Mouse (Mus musculus) liver, embryonic 11.5 days (tissue): ENCODE results near the gene Smoc1. TPM values are rescaled to one million over a fixed set of nuclear protein-coding genes. Genes with fewer than 3 reads are reported as not detected.

Experiments
- ATAC-seq: fragments of 200-750 bp; cut with Nextera tagmentation; replicated peaks from 2 replicates; pipeline ENCODE4 v1.8.0; 2017; ENCODE audit warnings: moderate number of reproducible peaks, mild to moderate bottlenecking, moderate TSS enrichment, moderate library complexity; ENCODE audit not compliant: low FRiP score
- DNase-seq: peaks from one replicate; pipeline ENCODE4 v3.0.0-alpha.2; 2017; ENCODE audit warnings: low spot score
- H3K27ac ChIP-seq: fragments of 300-500 bp; sonication (generic); 2 replicates; pipeline ENCODE4 v1.5.1; 2014; ENCODE audit warnings: mild to moderate bottlenecking, low read depth, low read length, control low read depth
- H3K27me3 ChIP-seq: fragments of 300-500 bp; sonication (generic); replicated peaks from 2 replicates; pipeline ENCODE4 v1.6.1; 2014; ENCODE audit warnings: low read length, mixed read lengths; ENCODE audit not compliant: control insufficient read depth, insufficient read depth
- H3K36me3 ChIP-seq: fragments of 300-500 bp; sonication (generic); 2 replicates; pipeline ENCODE4 v1.6.1; 2014; ENCODE audit warnings: mild to moderate bottlenecking, low read length, moderate library complexity, mixed read lengths; ENCODE audit not compliant: control insufficient read depth, insufficient read depth
- H3K4me1 ChIP-seq: fragments of 300-500 bp; sonication (generic); replicated peaks from 2 replicates; pipeline ENCODE4 v1.6.1; 2014; ENCODE audit warnings: low read length, mixed read lengths; ENCODE audit not compliant: control insufficient read depth, insufficient read depth
- H3K4me2 ChIP-seq: fragments of 300-500 bp; sonication (generic); 2 replicates; pipeline ENCODE4 v1.6.1; 2014; ENCODE audit warnings: mild to moderate bottlenecking, control low read depth, moderate library complexity
- H3K4me3 ChIP-seq: fragments of 300-500 bp; sonication (generic); 2 replicates; pipeline ENCODE4 v1.5.1; 2014; ENCODE audit warnings: low read depth, low read length, control low read depth
- H3K9ac ChIP-seq: fragments of 300-500 bp; sonication (generic); 2 replicates; pipeline ENCODE4 v1.6.1; 2014; ENCODE audit warnings: low read depth, low read length, control low read depth
- H3K9me3 ChIP-seq: fragments of 300-500 bp; sonication (generic); 2 replicates; pipeline ENCODE4 v1.6.1; 2016; ENCODE audit warnings: low read length, inconsistent platforms, mixed read lengths; ENCODE audit not compliant: control insufficient read depth
- WGBS: fragments of 180-500 bp; shearing (Covaris S2); extraction: QIAGEN DNeasy Blood & Tissue Kit; methylation state at CpG from one replicate; pipeline ENCODE4 v1.1.7; 2014; 5-methylcytosine and 5-hydroxymethylcytosine counted together
- polyA plus RNA-seq: library from polyadenylated mRNA; unstranded; fragments of >200 nt; fragmentation: Nextera tagmentation; extraction: Ambion mirVana; gene quantifications from 2 replicates; pipeline ENCODE4 v1.2.1, GENCODE M21; 2014

Gene Smoc1
- polyA plus RNA-seq: 10.9 and 12.7 TPM in 2 replicates

- peak; percentile 63 for DNase-seq
- peak within 1 kb of the TSS; percentile 34; the same call in 1 of the 2 replicates for H3K9ac ChIP-seq
These were observed at the start of gene Smoc1 for GRCm38 (mm10) chr12:81026277-81026994. Gene Smoc1, plus strand, starts transcription at chr12:81026808.

GRCm38 (mm10) chr12:80982326-80982725 lies 44.3 kb upstream of the Smoc1 start:
- no peaks in the 10 kb centered on the region for H3K9me3 ChIP-seq
- no peaks in the 10 kb centered on the region for H3K36me3 ChIP-seq
- WGBS: 1% methylated on average over 7 of the region's 7 CpGs
- DNase-seq (peak; percentile 74), ATAC-seq (no peak)
- H3K9ac ChIP-seq: no peak overlapping the region
- H3K27ac ChIP-seq: no peak overlapping the region
- H3K27me3 ChIP-seq: no peaks in the 10 kb centered on the region
- no peaks in the 10 kb centered on the region for H3K4me1 ChIP-seq
- no peak overlapping the region for H3K4me2 ChIP-seq
- no peak overlapping the region for H3K4me3 ChIP-seq

More at GRCm38 (mm10) chr12:81026277-81026994, at the start of gene Smoc1:
- Histone ChIP-seq H3K9me3 (no peaks in the 10 kb centered on the region), H3K4me3 (peak within 1 kb of the TSS; percentile 60), H3K36me3 (no peaks in the 10 kb centered on the region), H3K4me2 (peak within 1 kb of the TSS; percentile 80), H3K4me1 (peaks cover 3% of the 10 kb centered on the region; the same call in 1 of the 2 replicates), H3K27ac (no peak within 1 kb of the TSS), H3K27me3 (peaks cover 28% of the 10 kb centered on the region)
- ATAC-seq: peak; percentile 77
- WGBS: 4% methylated on average over 40 of the region's 42 CpGs

- WGBS: 72% methylated on average over 9 of the region's 9 CpGs
- Histone ChIP-seq H3K4me1 (no peaks in the 10 kb centered on the region), H3K9ac (no peak overlapping the region), H3K9me3 (no peaks in the 10 kb centered on the region), H3K36me3 (no peaks in the 10 kb centered on the region), H3K4me2 (no peak overlapping the region), H3K4me3 (no peak overlapping the region), H3K27me3 (no peaks in the 10 kb centered on the region), H3K27ac (no peak overlapping the region)
- no peak for ATAC-seq
- DNase-seq: no peak
These were observed 42.9 kb upstream of the Smoc1 start for GRCm38 (mm10) chr12:80983695-80984094.

GRCm38 (mm10) chr12:80986628-80987027 lies 40.0 kb upstream of the Smoc1 start:
- Histone ChIP-seq H3K9ac (no peak overlapping the region), H3K9me3 (no peaks in the 10 kb centered on the region), H3K27ac (no peak overlapping the region), H3K4me1 (no peaks in the 10 kb centered on the region), H3K27me3 (no peaks in the 10 kb centered on the region), H3K36me3 (no peaks in the 10 kb centered on the region), H3K4me3 (no peak overlapping the region), H3K4me2 (no peak overlapping the region)
- 76% methylated on average over 4 of the region's 4 CpGs for WGBS
- DNase-seq: no peak
- ATAC-seq: no peak

- no peak for DNase-seq
- no peak; the same call in 1 of the 2 replicates for ATAC-seq
- Histone ChIP-seq H3K4me2 (no peak overlapping the region), H3K9ac (no peak overlapping the region), H3K4me3 (no peak overlapping the region), H3K27me3 (no peaks in the 10 kb centered on the region), H3K36me3 (no peaks in the 10 kb centered on the region), H3K27ac (no peak overlapping the region), H3K9me3 (no peaks in the 10 kb centered on the region), H3K4me1 (no peaks in the 10 kb centered on the region)
- 80% methylated on average over 3 of the region's 3 CpGs for WGBS
These were observed 38.3 kb upstream of the Smoc1 start for GRCm38 (mm10) chr12:80988286-80988685.

- WGBS: 80% methylated on average over 13 of the region's 13 CpGs
- 0 out of 2 replicates have a peak, but pooled peaks cover 2% of the 10 kb centered on the region for H3K9me3 ChIP-seq
These were observed 35.6 kb upstream of the Smoc1 start for GRCm38 (mm10) chr12:80990901-80991445.

GRCm38 (mm10) chr12:80991806-80992205 lies 34.8 kb upstream of the Smoc1 start:
- WGBS: 75% methylated on average over 10 of the region's 10 CpGs
- 0 out of 2 replicates have a peak, but pooled peaks cover 2% of the 10 kb centered on the region for H3K9me3 ChIP-seq
- H3K9ac ChIP-seq: no peak overlapping the region
- DNase-seq: no peak
- H3K4me2 ChIP-seq: no peak overlapping the region
- no peaks in the 10 kb centered on the region for H3K4me1 ChIP-seq
- no peak overlapping the region for H3K27ac ChIP-seq
- H3K4me3 ChIP-seq: no peak overlapping the region
- no peaks in the 10 kb centered on the region for H3K36me3 ChIP-seq
- no peaks in the 10 kb centered on the region for H3K27me3 ChIP-seq
- ATAC-seq: no peak

More at GRCm38 (mm10) chr12:80990901-80991445, 35.6 kb upstream of the Smoc1 start:
- H3K4me3 ChIP-seq: no peak overlapping the region
- ATAC-seq (no peak), DNase-seq (no peak)
- H3K4me2 ChIP-seq: no peak overlapping the region
- no peaks in the 10 kb centered on the region for H3K27me3 ChIP-seq
- no peaks in the 10 kb centered on the region for H3K36me3 ChIP-seq
- no peak overlapping the region for H3K27ac ChIP-seq
- no peak overlapping the region for H3K9ac ChIP-seq
- H3K4me1 ChIP-seq: no peaks in the 10 kb centered on the region

GRCm38 (mm10) chr12:80992540-80993122 lies 34.0 kb upstream of the Smoc1 start:
- ATAC-seq (no peak), DNase-seq (no peak)
- no peak overlapping the region for H3K27ac ChIP-seq
- H3K4me2 ChIP-seq: no peak overlapping the region
- WGBS: 79% methylated on average over 8 of the region's 8 CpGs
- H3K9ac ChIP-seq: no peak overlapping the region
- H3K27me3 ChIP-seq: peaks cover 4% of the 10 kb centered on the region; the same call in 1 of the 2 replicates
- H3K4me3 ChIP-seq: no peak overlapping the region
- H3K9me3 ChIP-seq: 0 out of 2 replicates have a peak, but pooled peaks cover 2% of the 10 kb centered on the region
- H3K4me1 ChIP-seq: no peaks in the 10 kb centered on the region
- no peaks in the 10 kb centered on the region for H3K36me3 ChIP-seq
